Mouse (Mus musculus) limb, embryonic 10.5 days (tissue): Measurements from ENCODE around the gene Cyb5b. TPM values are rescaled to one million over a fixed set of nuclear protein-coding genes. Genes with fewer than 3 reads are reported as not detected.
"Not testable (repeated sequence)": the region's sequence is repeated elsewhere in the genome, so short reads cannot be mapped to it uniquely, and the experiment has no call there.

Experiments
- DNase-seq: peaks from one replicate; pipeline ENCODE4 v3.0.0-alpha.2; 2017; ENCODE audit warnings: low spot score
- H3K27ac ChIP-seq: fragments of 300-500 bp; sonication (generic); 2 replicates; pipeline ENCODE4 v1.5.1; 2016; ENCODE audit warnings: mild to moderate bottlenecking
- H3K27me3 ChIP-seq: fragments of 300-500 bp; sonication (generic); 2 replicates; pipeline ENCODE4 v1.6.1; 2016; ENCODE audit warnings: low read depth, mild to moderate bottlenecking; ENCODE audit not compliant: poor library complexity, severe bottlenecking
- H3K36me3 ChIP-seq: fragments of 300-500 bp; sonication (generic); 2 replicates; pipeline ENCODE4 v1.6.1; 2016; ENCODE audit warnings: mild to moderate bottlenecking, moderate library complexity
- H3K4me1 ChIP-seq: fragments of 300-500 bp; sonication (generic); 2 replicates; pipeline ENCODE4 v1.6.1; 2016
- H3K4me3 ChIP-seq: fragments of 300-500 bp; sonication (generic); 2 replicates; pipeline ENCODE4 v1.5.1; 2016; ENCODE audit warnings: mild to moderate bottlenecking, moderate library complexity
- H3K9me3 ChIP-seq: fragments of 300-500 bp; sonication (generic); replicated peaks from 2 replicates; pipeline ENCODE4 v1.6.1; 2016; ENCODE audit warnings: mild to moderate bottlenecking
- WGBS: fragments of 180-500 bp; shearing (Covaris S2); methylation state at CpG from one replicate; pipeline ENCODE4 v1.1.7; 2016; 5-methylcytosine and 5-hydroxymethylcytosine counted together
- polyA plus RNA-seq: library from polyadenylated mRNA; unstranded; fragments of >200 nt; fragmentation: Nextera tagmentation; extraction: Ambion mirVana; gene quantifications from 2 replicates; pipeline ENCODE4 v1.2.1, GENCODE M21; 2016

Gene Cyb5b
- polyA plus RNA-seq, result 126 and 128 TPM in 2 replicates

- Histone ChIP-seq H3K27ac (peak within 1 kb of the TSS; percentile 90), H3K4me1 (peaks cover 14% of the 10 kb centered on the region), H3K4me3 (peak within 1 kb of the TSS; percentile 84), H3K36me3 (peaks cover 39% of the 10 kb centered on the region), H3K27me3 (no peaks in the 10 kb centered on the region), H3K9me3 (no peaks in the 10 kb centered on the region)
- WGBS, result under 1% methylated on average over 65 of the region's 65 CpGs
- peak; percentile 95 for DNase-seq
Measured at GRCm38 (mm10) chr8:107150404-107151157, at the start of gene Cyb5b. Gene Cyb5b, plus strand, starts transcription at chr8:107150640.

DNA sequence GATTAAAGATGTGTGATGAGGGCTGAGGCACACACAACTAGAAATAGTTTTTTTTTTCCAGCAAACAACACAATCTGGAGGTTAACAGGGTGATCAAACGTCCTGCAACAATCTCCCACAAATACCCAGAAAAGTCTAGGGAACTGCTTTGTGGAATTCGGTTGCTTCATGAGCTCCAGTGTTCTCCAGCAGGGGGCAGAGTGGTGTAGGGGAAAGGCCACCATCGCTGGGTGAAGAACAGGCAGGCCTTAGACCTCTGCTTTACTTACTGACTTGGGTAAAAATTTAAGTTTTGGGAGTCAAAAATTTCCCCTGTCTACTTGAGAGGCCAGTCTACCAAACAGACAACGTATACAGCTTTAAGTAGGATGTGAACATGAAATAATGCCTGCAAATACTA is 45.9 kb upstream of the Cyb5b start:
- DNase-seq, result peak; percentile 87

GRCm38 (mm10) chr8:107108089-107108488 is 42.4 kb upstream of the Cyb5b start:
- not testable (repeated sequence) for H3K36me3 ChIP-seq, H3K27ac ChIP-seq, H3K27me3 ChIP-seq, H3K4me1 ChIP-seq, H3K9me3 ChIP-seq, H3K4me3 ChIP-seq, DNase-seq
- WGBS, result 93% methylated on average over 5 of the region's 5 CpGs

More for the DNA sequence above, 45.9 kb upstream of the Cyb5b start:
- H3K9me3 ChIP-seq, result no peaks in the 10 kb centered on the region
- no peaks in the 10 kb centered on the region for H3K36me3 ChIP-seq
- no peak overlapping the region for H3K4me3 ChIP-seq
- H3K4me1 ChIP-seq, result peaks cover 6% of the 10 kb centered on the region
- WGBS, result 9% methylated on average over 4 of the region's 4 CpGs
- no peaks in the 10 kb centered on the region for H3K27me3 ChIP-seq
- H3K27ac ChIP-seq, result no peak overlapping the region

DNA sequence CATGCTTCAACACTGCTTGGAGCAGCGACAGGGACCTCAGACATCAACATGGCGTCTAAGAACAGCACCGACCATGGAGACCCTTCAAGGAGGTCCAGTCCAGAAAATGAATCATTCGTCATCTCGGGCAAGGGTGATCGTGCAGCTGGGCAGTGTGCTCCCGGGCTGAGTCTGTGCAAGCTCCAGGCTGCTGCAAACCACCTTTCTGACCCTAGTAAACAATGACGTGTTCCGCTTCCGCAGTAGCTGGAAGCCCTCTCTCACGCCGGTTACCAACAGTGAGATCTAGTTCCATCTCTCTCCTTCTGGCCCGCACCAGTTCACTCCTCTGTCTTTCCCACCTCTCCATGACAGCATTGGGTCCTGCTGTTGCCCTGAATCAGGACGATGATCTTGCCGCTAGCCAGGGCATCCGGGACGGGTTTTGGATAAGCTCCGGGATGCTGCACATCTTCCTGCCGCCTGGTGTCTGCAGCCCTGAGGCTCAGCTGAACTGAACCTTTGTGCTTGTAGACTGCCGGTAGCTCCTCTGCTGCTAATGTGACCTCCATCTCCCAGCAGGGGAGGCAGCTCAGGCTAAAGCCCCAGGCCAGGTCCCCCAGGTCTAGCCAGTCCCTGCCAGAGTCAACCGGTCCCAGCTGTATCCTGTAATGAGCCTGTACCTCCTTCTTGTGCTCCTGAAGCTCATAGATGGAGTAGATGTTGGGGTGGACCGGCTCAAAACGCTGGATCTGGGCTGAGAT is 41.3 kb upstream of the Cyb5b start:
- DNase-seq, result no peak
- H3K27ac ChIP-seq, result peak overlapping the region; percentile 34; the same call in 1 of the 2 replicates
- H3K4me1 ChIP-seq, result peaks cover 15% of the 10 kb centered on the region

DNA sequence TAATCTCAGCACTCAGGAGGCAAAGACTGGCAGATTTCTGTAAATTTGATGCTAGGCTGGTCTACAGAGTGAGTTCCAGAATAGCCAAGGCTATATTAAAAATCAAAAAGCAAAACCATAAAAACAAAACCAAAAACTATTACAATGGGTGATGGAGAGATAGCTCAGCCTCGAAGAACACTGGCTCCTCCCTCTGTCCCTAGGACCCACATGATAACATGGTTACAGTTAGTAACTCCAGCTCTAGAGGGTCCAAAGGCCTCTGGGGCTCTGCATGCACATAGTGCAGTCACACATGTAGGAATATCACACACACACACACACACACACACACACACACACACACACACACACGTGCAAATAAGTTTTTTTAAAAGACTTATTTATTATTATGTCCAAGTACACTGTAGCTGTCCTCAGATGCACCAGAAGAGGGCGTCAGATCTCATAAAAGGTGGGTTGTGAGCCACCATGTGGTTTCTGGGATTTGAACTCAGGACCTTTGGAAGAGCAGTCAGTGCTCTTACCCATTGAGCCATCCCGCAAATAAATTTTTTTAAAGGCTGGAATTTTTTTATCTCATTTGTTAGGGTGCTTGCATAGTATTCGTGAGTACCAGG is 40.5 kb upstream of the Cyb5b start:
- H3K27me3 ChIP-seq, result no peaks in the 10 kb centered on the region
- no peak overlapping the region for H3K4me3 ChIP-seq
- peaks cover 22% of the 10 kb centered on the region for H3K4me1 ChIP-seq
- no peaks in the 10 kb centered on the region for H3K36me3 ChIP-seq
- H3K9me3 ChIP-seq, result no peaks in the 10 kb centered on the region
- no peak for DNase-seq
- WGBS, result 82% methylated on average over 5 of the region's 5 CpGs
- H3K27ac ChIP-seq, result no peak overlapping the region

More for the DNA sequence above, 41.3 kb upstream of the Cyb5b start:
- Histone ChIP-seq H3K9me3 (no peaks in the 10 kb centered on the region), H3K4me3 (no peak overlapping the region), H3K27me3 (no peaks in the 10 kb centered on the region), H3K36me3 (no peaks in the 10 kb centered on the region)
- WGBS, result 73% methylated on average over 23 of the region's 23 CpGs

DNA sequence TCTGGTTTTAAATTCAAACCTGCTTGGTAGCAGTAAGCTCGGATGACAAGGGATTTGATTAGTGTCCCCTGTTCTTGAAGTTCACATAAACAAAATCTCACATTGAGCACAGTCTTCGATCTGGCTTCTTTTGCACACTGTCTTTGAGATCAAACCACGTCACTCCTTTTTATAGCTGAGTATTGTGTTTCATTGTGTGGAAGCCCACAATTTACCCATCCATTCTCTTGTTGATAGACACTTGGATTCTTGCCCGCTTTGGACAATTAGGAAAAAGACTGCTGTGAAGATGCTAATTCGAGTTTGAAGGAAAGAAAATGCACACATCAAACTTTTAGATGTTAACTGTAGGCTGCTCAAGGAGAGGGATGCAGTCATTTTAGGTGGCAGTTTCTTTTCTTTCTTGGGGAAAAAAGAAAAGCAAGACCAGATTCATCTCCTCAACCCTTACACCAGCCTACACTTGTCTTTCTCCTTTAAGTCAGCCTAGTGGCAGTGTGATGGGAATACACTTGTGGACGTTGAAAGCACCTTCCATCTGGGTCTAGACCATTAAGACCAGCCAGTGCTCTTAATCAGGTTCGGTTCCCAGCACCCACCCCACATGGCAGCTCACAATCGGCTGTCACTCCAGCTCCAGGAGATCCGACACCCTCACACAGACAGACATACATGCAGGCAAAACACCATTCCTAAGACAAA is 39.7 kb upstream of the Cyb5b start:
- Histone ChIP-seq H3K27me3 (no peaks in the 10 kb centered on the region), H3K4me1 (peaks cover 24% of the 10 kb centered on the region), H3K27ac (no peak overlapping the region), H3K9me3 (no peaks in the 10 kb centered on the region), H3K4me3 (no peak overlapping the region), H3K36me3 (no peaks in the 10 kb centered on the region)
- no peak for DNase-seq
- 89% methylated on average over 9 of the region's 9 CpGs for WGBS

GRCm38 (mm10) chr8:107111340-107112105 is 38.9 kb upstream of the Cyb5b start:
- WGBS, result 95% methylated on average over 10 of the region's 11 CpGs
- no peak overlapping the region for H3K27ac ChIP-seq
- no peaks in the 10 kb centered on the region for H3K27me3 ChIP-seq
- no peaks in the 10 kb centered on the region for H3K9me3 ChIP-seq
- no peak for DNase-seq
- H3K4me3 ChIP-seq, result no peak overlapping the region
- H3K4me1 ChIP-seq, result peaks cover 24% of the 10 kb centered on the region
- no peaks in the 10 kb centered on the region for H3K36me3 ChIP-seq

DNA sequence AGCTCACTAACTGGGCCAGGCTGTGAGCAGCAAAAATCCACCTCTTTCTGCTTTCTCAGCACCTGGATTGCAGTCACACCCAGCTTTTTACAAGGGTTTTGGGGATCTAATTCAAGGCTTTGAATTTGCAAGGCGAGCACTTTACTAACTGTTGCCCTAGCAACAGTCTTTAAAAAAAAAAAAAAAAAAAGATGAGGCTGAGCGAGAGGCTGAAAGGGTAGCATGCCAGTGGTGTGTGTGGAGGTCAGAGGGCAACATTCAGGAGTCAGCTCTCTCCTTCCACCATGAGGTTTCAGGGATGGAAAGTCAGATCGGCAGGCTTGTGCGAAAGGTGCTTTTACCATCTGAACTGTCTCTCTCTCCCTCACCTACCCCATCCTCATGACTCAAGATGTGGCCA is 37.2 kb upstream of the Cyb5b start:
- WGBS, result 48% methylated on average over 4 of the region's 4 CpGs
- peaks cover 24% of the 10 kb centered on the region for H3K4me1 ChIP-seq
- no peak overlapping the region for H3K27ac ChIP-seq
- no peak overlapping the region for H3K4me3 ChIP-seq
- no peaks in the 10 kb centered on the region for H3K9me3 ChIP-seq
- no peaks in the 10 kb centered on the region for H3K36me3 ChIP-seq
- no peak for DNase-seq
- no peaks in the 10 kb centered on the region for H3K27me3 ChIP-seq

GRCm38 (mm10) chr8:107114150-107115007 is 36.1 kb upstream of the Cyb5b start:
- Histone ChIP-seq H3K36me3 (no peaks in the 10 kb centered on the region), H3K4me1 (peaks cover 30% of the 10 kb centered on the region), H3K4me3 (no peak overlapping the region; the same call in 1 of the 2 replicates), H3K27ac (peak overlapping the region; percentile 59), H3K27me3 (no peaks in the 10 kb centered on the region), H3K9me3 (no peaks in the 10 kb centered on the region)
- 50% methylated on average over 19 of the region's 19 CpGs for WGBS
- no peak for DNase-seq

- H3K27me3 ChIP-seq, result no peaks in the 10 kb centered on the region
- no peaks in the 10 kb centered on the region for H3K9me3 ChIP-seq
- H3K36me3 ChIP-seq, result no peaks in the 10 kb centered on the region
- H3K4me3 ChIP-seq, result no peak overlapping the region; the same call in 1 of the 2 replicates
- H3K27ac ChIP-seq, result peak overlapping the region; percentile 59
- 61% methylated on average over 10 of the region's 10 CpGs for WGBS
- DNase-seq, result no peak
- peaks cover 32% of the 10 kb centered on the region for H3K4me1 ChIP-seq
Measured at GRCm38 (mm10) chr8:107115008-107115320, 35.5 kb upstream of the Cyb5b start.

DNA sequence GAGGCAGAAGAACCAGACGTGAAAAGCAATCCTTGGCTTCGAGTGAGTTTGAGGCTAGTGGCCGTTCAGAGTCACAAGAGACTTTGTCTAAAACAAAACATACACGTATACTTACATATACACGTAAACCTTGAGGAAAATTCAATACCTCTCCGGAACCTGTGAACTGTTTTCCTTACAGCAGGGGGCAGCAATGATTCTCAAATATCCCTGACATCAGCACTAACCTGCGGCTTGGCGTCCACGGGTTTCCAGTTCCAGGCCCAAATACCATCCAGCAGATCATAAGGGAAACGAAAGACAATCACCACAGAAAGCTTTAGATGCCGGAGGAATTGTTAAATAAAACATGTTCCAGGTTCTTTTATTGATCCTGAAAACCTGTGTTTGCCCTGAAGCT is 34.4 kb upstream of the Cyb5b start:
- no peaks in the 10 kb centered on the region for H3K9me3 ChIP-seq
- WGBS, result 29% methylated on average over 11 of the region's 11 CpGs
- H3K27me3 ChIP-seq, result no peaks in the 10 kb centered on the region
- H3K4me3 ChIP-seq, result no peak overlapping the region
- H3K4me1 ChIP-seq, result peaks cover 32% of the 10 kb centered on the region
- H3K27ac ChIP-seq, result no peak overlapping the region
- H3K36me3 ChIP-seq, result no peaks in the 10 kb centered on the region
- peak; percentile 72 for DNase-seq
